ENCODE assay signal across 14 mouse cellular contexts in genomic region chr4:97782497-97782896, GRCm38 (mm10). TPM values are rescaled to one million over a fixed set of nuclear protein-coding genes. Genes with fewer than 3 reads are reported as not detected.
DNase-seq lines count a peak whose midpoint lies in the region; ATAC-seq lines count a peak whose summit lies in the region.
"Had no signal": no experiment of that assay in that cellular context is flagged by ENCODE, and none has a peak within 500 bp of the region (broad histone marks: within the 10 kb centered on the region; RNA-seq: fewer than 3 reads in every experiment).

No protein-coding gene starts in this region.

- WGBS in forebrain, embryonic 13.5 days = 86% methylated on average over 6 of the region's 6 CpGs
- WGBS in forebrain, embryonic 12.5 days = 95% methylated on average over 6 of the region's 6 CpGs
- WGBS in hindbrain, embryonic 15.5 days = 72% methylated on average over 6 of the region's 6 CpGs
- 87% methylated on average over 6 of the region's 6 CpGs for WGBS in hindbrain, embryonic 12.5 days
- WGBS in intestine, embryonic 15.5 days = 91% methylated on average over 6 of the region's 6 CpGs

- DNase-seq in cerebellum, postnatal 25 days = peak; percentile 74 to 77
- DNase-seq: kidney, adult 9 months; liver; thymus, adult 2 months had no signal

- peaks cover 51% of the 10 kb centered on the region for H3K4me1 ChIP-seq in forebrain, embryonic 13.5 days
- peaks cover 12% of the 10 kb centered on the region; the same call in 1 of the 2 replicates for H3K4me1 ChIP-seq in forebrain, embryonic 12.5 days
- 0 out of 2 replicates have a peak, but pooled peaks cover 4% of the 10 kb centered on the region for H3K4me1 ChIP-seq in hindbrain, embryonic 15.5 days (replicated peaks)
- H3K4me1 ChIP-seq in hindbrain, embryonic 12.5 days = peaks cover 6% of the 10 kb centered on the region; the same call in 1 of the 2 replicates
- peaks cover 14% of the 10 kb centered on the region for H3K4me1 ChIP-seq in brown adipose tissue, adult 24 weeks (ENCODE audit: control insufficient read depth, insufficient read depth, insufficient read length, low read length)
- no peaks in the 10 kb centered on the region for H3K4me1 ChIP-seq in intestine, embryonic 15.5 days (replicated peaks)
- H3K4me1 ChIP-seq: heart, embryonic 10.5 days had no signal

- no peaks in the 10 kb centered on the region for H3K27me3 ChIP-seq in forebrain, embryonic 13.5 days
- H3K27me3 ChIP-seq in forebrain, embryonic 12.5 days = no peaks in the 10 kb centered on the region; the same call in 1 of the 2 replicates
- no peaks in the 10 kb centered on the region for H3K27me3 ChIP-seq in hindbrain, embryonic 15.5 days
- 0 out of 2 replicates have a peak, but pooled peaks cover 4% of the 10 kb centered on the region for H3K27me3 ChIP-seq in hindbrain, embryonic 12.5 days
- H3K27me3 ChIP-seq in intestine, embryonic 15.5 days (replicated peaks) = no peaks in the 10 kb centered on the region
- H3K27me3 ChIP-seq: lung, embryonic 15.5 days had no signal

- H3K27ac ChIP-seq in forebrain, embryonic 13.5 days = no peak overlapping the region; the same call in 1 of the 2 replicates
- H3K27ac ChIP-seq in forebrain, embryonic 12.5 days = no peak overlapping the region
- no peak overlapping the region for H3K27ac ChIP-seq in hindbrain, embryonic 15.5 days (replicated peaks)
- H3K27ac ChIP-seq in hindbrain, embryonic 12.5 days = no peak overlapping the region
- peak overlapping the region; percentile 57 for H3K27ac ChIP-seq in brown adipose tissue, adult 24 weeks (replicated peaks; ENCODE audit: low read depth, low read length)
- no peak overlapping the region for H3K27ac ChIP-seq in intestine, embryonic 15.5 days
- H3K27ac ChIP-seq: heart, embryonic 10.5 days; lung, embryonic 15.5 days had no signal

- no peaks in the 10 kb centered on the region for H3K9me3 ChIP-seq in forebrain, embryonic 13.5 days (replicated peaks)
- no peaks in the 10 kb centered on the region for H3K9me3 ChIP-seq in forebrain, embryonic 12.5 days
- H3K9me3 ChIP-seq in hindbrain, embryonic 15.5 days = no peaks in the 10 kb centered on the region
- H3K9me3 ChIP-seq in hindbrain, embryonic 12.5 days (replicated peaks) = no peaks in the 10 kb centered on the region
- H3K9me3 ChIP-seq in intestine, embryonic 15.5 days = no peaks in the 10 kb centered on the region
- H3K9me3 ChIP-seq: heart, embryonic 10.5 days; lung, embryonic 15.5 days had no signal

- H3K4me2 ChIP-seq in forebrain, embryonic 13.5 days = peak overlapping the region; percentile 35
- no peak overlapping the region for H3K4me2 ChIP-seq in forebrain, embryonic 12.5 days
- H3K4me2 ChIP-seq in hindbrain, embryonic 15.5 days = peak overlapping the region; percentile 10
- no peak overlapping the region for H3K4me2 ChIP-seq in hindbrain, embryonic 12.5 days (replicated peaks)
- no peak overlapping the region for H3K4me2 ChIP-seq in intestine, embryonic 15.5 days (replicated peaks)
- H3K4me2 ChIP-seq: lung, embryonic 15.5 days had no signal

- no peak overlapping the region for H3K9ac ChIP-seq in forebrain, embryonic 13.5 days
- no peak overlapping the region for H3K9ac ChIP-seq in forebrain, embryonic 12.5 days
- no peak overlapping the region for H3K9ac ChIP-seq in hindbrain, embryonic 15.5 days
- no peak overlapping the region for H3K9ac ChIP-seq in hindbrain, embryonic 12.5 days
- H3K9ac ChIP-seq in intestine, embryonic 15.5 days = no peak overlapping the region
- H3K9ac ChIP-seq: lung, embryonic 15.5 days had no signal

- H3K36me3 ChIP-seq in forebrain, embryonic 13.5 days (ENCODE audit: poor library complexity, severe bottlenecking) = peaks cover 32% of the 10 kb centered on the region
- peaks cover 31% of the 10 kb centered on the region for H3K36me3 ChIP-seq in forebrain, embryonic 12.5 days (replicated peaks)
- H3K36me3 ChIP-seq in hindbrain, embryonic 15.5 days = no peaks in the 10 kb centered on the region
- peaks cover 12% of the 10 kb centered on the region for H3K36me3 ChIP-seq in hindbrain, embryonic 12.5 days
- H3K36me3 ChIP-seq in intestine, embryonic 15.5 days = peaks cover 6% of the 10 kb centered on the region

- H3K4me3 ChIP-seq in forebrain, embryonic 13.5 days = no peak overlapping the region
- no peak overlapping the region for H3K4me3 ChIP-seq in forebrain, embryonic 12.5 days (replicated peaks)
- H3K4me3 ChIP-seq in hindbrain, embryonic 15.5 days = no peak overlapping the region
- no peak overlapping the region for H3K4me3 ChIP-seq in hindbrain, embryonic 12.5 days
- H3K4me3 ChIP-seq in brown adipose tissue, adult 24 weeks (ENCODE audit: insufficient read depth, low read depth, low read length) = no peak overlapping the region
- H3K4me3 ChIP-seq in intestine, embryonic 15.5 days (replicated peaks) = no peak overlapping the region
- H3K4me3 ChIP-seq: heart, embryonic 10.5 days; lung, embryonic 15.5 days had no signal

- ATAC-seq in forebrain, embryonic 13.5 days = no peak
- no peak for ATAC-seq in forebrain, embryonic 12.5 days (ENCODE audit: low FRiP score)
- ATAC-seq in hindbrain, embryonic 15.5 days (ENCODE audit: low FRiP score, low read depth) = no peak
- no peak for ATAC-seq in hindbrain, embryonic 12.5 days (ENCODE audit: low FRiP score)
- ATAC-seq in intestine, embryonic 15.5 days = no peak

RNA-seq across cellular contexts. Expression of gene E130114P18Rik, which starts 4.6 kb away (rescaled TPM):
- 64.7 and 71.1 TPM in 2 replicates for polyA plus RNA-seq in forebrain, embryonic 13.5 days (2015; fragmentation: Nextera tagmentation; extraction: Ambion mirVana)
- polyA plus RNA-seq in forebrain, embryonic 12.5 days (2016; fragmentation: Nextera tagmentation; extraction: Ambion mirVana) = 50.8 and 52.3 TPM in 2 replicates
- 20.2 and 23.1 TPM in 2 replicates for polyA plus RNA-seq in hindbrain, embryonic 15.5 days (2015; fragmentation: Nextera tagmentation; extraction: Ambion mirVana)
- 28.0 and 28.2 TPM in 2 replicates for polyA plus RNA-seq in hindbrain, embryonic 12.5 days (2016; fragmentation: Nextera tagmentation; extraction: Ambion mirVana)
- polyA plus RNA-seq in brown adipose tissue, adult 24 weeks (2012; ENCODE audit: insufficient read depth, insufficient read length, missing spikeins) = not detected in 2 replicates
- 2.5 and 3.9 TPM in 2 replicates for polyA plus RNA-seq in intestine, embryonic 15.5 days (2015; fragmentation: Nextera tagmentation; extraction: Ambion mirVana)
- polyA plus RNA-seq: G1E; large intestine, adult 2 months had no signal

RNA-seq across cellular contexts. Expression of gene Nfia, which starts 10.0 kb away (rescaled TPM):
- polyA plus RNA-seq in forebrain, embryonic 13.5 days (2015; fragmentation: Nextera tagmentation; extraction: Ambion mirVana) = 93.7 and 121 TPM in 2 replicates
- polyA plus RNA-seq in forebrain, embryonic 12.5 days (2016; fragmentation: Nextera tagmentation; extraction: Ambion mirVana) = 62.1 and 67.2 TPM in 2 replicates
- polyA plus RNA-seq in hindbrain, embryonic 15.5 days (2015; fragmentation: Nextera tagmentation; extraction: Ambion mirVana) = 39.5 and 47.1 TPM in 2 replicates
- 58.4 and 62.7 TPM in 2 replicates for polyA plus RNA-seq in hindbrain, embryonic 12.5 days (2016; fragmentation: Nextera tagmentation; extraction: Ambion mirVana)
- 43.3 and 74.8 TPM in 2 replicates for polyA plus RNA-seq in brown adipose tissue, adult 24 weeks (2012; ENCODE audit: insufficient read depth, insufficient read length, missing spikeins)
- 30.2 and 37.3 TPM in 2 replicates for polyA plus RNA-seq in intestine, embryonic 15.5 days (2015; fragmentation: Nextera tagmentation; extraction: Ambion mirVana)

Comparison
In these comparisons a context has a peak if more than half of its experiments do, and no peak if none do; other contexts are left out.
1. H3K4me2 ChIP-seq: peak in forebrain, embryonic 13.5 days (single experiment) and hindbrain, embryonic 15.5 days (single experiment); none in forebrain, embryonic 12.5 days (single experiment), hindbrain, embryonic 12.5 days (single experiment) and intestine, embryonic 15.5 days (single experiment).